Mouse (Mus musculus): ENCODE measurements around the gene Tenm3. TPM values are rescaled to one million over a fixed set of nuclear protein-coding genes. Genes with fewer than 3 reads are reported as not detected.

The Tenm3 gene
- polyA plus RNA-seq, 2 experiments, result 38.0 to 48.1 TPM

DNA sequence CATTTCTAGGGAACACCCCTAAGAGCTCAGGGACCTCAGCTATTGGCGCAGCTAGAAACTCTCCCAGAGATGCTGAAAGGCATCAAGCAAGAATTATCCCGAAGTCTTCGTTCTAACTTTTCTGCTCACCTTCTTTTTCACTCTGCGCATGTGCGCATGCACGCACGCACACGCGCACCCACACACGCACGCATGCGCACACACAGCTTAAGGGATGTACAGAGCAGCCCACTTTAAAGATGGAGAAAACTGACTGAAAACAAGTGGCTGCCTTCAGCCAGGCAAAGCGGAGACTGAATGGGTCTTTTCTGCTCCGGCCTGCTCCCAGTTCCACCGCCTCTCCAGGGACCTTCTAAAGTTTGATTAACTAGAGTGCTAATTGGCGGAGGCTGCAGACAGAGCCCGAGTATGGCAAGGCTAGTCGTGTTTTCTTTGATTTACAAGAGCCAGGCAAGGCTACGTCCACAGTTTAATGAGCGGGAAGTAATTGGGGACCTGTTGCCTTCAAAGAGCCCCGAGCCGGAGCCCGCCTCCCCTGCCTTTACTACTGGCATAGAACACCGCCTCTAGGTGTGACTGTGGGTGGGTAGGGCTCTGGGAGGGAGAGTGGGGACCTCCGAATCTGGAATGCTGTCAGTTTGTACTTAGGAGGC is 623.1 kb downstream of the Tenm3 start:
- no peak for TF ChIP-seq POLR2A (IDR thresholded peaks at IDR 0.05; ENCODE audit: borderline replicate concordance, extremely low read depth, insufficient read depth, insufficient read length)
- Histone ChIP-seq H3K4me2 (replicated peaks; ENCODE audit: low read depth, low read length, severe bottlenecking) (peak overlapping the region; percentile 67), H3K4me1 (ENCODE audit: control insufficient read depth, insufficient read depth, low read length) (peaks cover 28% of the 10 kb centered on the region), H3K4me3 (replicated peaks; ENCODE audit: low read length) (peak overlapping the region; percentile 10; the same call in 1 of the 2 replicates), H3K9ac (ENCODE audit: low read depth, low read length, severe bottlenecking) (no peak overlapping the region), H3K27ac (replicated peaks; ENCODE audit: low read depth, low read length) (no peak overlapping the region), H3K9me3 (ENCODE audit: control insufficient read depth, low read length) (no peaks in the 10 kb centered on the region), H3K36me3 (ENCODE audit: control insufficient read depth, insufficient read depth, low read length) (no peaks in the 10 kb centered on the region), H3K27me3 (ENCODE audit: control insufficient read depth, insufficient read depth, low read length) (no peaks in the 10 kb centered on the region)
- WGBS, result 38% methylated on average over 25 of the region's 25 CpGs
- DNase-seq (ENCODE audit: low spot score) (peak; percentile 33), ATAC-seq (ENCODE audit: low FRiP score, low read depth) (no peak)

DNA sequence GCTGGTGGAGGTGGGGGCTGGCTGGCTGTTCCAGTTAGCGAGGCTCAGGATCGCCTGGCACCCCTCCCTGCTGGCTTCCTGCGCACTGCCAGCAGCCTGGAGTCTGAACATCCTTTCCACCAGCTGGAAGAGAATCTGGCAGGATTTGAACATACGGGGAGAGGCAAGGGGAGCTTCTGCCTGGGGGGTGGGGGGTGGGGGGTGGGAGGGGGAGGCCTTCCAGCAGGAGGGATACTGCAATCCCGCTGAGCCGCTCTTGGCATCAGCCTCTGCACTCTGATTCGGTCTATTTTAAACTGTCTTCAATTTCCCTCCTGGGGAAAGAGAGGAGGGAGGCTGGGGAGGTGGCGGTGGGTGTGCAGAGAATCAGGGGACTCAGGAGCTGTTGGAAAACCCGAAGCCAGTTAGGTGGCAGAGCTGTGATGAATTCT is 628.7 kb downstream of the Tenm3 start:
- Histone ChIP-seq H3K36me3 (ENCODE audit: control insufficient read depth, insufficient read depth, low read length) (no peaks in the 10 kb centered on the region), H3K9ac (ENCODE audit: low read depth, low read length, severe bottlenecking) (no peak overlapping the region), H3K4me1 (ENCODE audit: control insufficient read depth, insufficient read depth, low read length) (peaks cover 7% of the 10 kb centered on the region), H3K4me2 (replicated peaks; ENCODE audit: low read depth, low read length, severe bottlenecking) (no peak overlapping the region), H3K9me3 (ENCODE audit: control insufficient read depth, low read length) (no peaks in the 10 kb centered on the region), H3K27me3 (ENCODE audit: control insufficient read depth, insufficient read depth, low read length) (no peaks in the 10 kb centered on the region), H3K4me3 (replicated peaks; ENCODE audit: low read length) (no peak overlapping the region), H3K27ac (replicated peaks; ENCODE audit: low read depth, low read length) (no peak overlapping the region)
- no peak for TF ChIP-seq POLR2A (IDR thresholded peaks at IDR 0.05; ENCODE audit: borderline replicate concordance, extremely low read depth, insufficient read depth, insufficient read length)
- ATAC-seq (ENCODE audit: low FRiP score, low read depth) (no peak), DNase-seq (ENCODE audit: low spot score) (no peak)
- 35% methylated on average over 9 of the region's 9 CpGs for WGBS

DNA sequence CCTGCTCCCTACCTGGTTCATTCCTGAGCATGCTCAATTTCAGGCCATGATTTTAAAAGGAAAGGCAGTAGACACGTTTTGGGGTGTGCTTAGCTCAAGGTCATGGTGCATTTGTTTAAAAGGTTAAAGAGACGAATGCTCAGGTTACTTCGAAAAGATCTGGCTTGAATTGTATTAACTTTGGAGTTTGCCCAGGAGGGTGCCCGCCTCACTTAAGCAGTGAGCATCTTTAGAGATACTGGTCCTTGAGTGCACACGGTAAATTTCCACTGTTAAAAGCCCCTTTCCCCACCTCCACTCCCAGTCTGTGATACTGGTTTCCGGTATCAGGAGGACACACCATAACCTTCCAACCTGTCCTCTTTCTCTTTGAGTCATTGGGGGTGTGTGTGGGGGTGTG is 629.4 kb downstream of the Tenm3 start:
- WGBS, result 73% methylated on average over 6 of the region's 6 CpGs
- no peak overlapping the region for H3K9ac ChIP-seq (ENCODE audit: low read depth, low read length, severe bottlenecking)

DNA sequence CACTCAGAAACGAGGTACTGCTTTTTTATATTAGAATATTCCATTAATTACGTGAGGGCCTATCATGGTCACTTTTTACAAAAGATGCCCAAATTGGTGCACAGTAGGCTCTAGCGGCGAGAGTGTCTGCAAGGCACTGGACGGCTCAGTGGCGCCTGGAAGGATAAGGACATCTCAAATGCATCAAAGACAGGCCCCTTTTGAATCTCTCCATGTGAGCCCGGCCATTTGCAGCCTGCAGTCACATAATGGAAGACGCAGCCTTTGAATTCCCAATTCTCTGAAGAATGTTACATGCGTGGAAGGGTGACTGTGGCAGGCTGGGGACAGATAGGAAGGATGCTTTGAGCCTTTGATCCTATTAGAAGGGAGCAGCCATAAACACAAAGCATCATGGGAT is 631.8 kb downstream of the Tenm3 start:
- Histone ChIP-seq H3K4me1 (ENCODE audit: control insufficient read depth, insufficient read depth, low read length) (no peaks in the 10 kb centered on the region), H3K27me3 (ENCODE audit: control insufficient read depth, insufficient read depth, low read length) (no peaks in the 10 kb centered on the region), H3K4me3 (replicated peaks; ENCODE audit: low read length) (no peak overlapping the region), H3K4me2 (replicated peaks; ENCODE audit: low read depth, low read length, severe bottlenecking) (no peak overlapping the region), H3K36me3 (ENCODE audit: control insufficient read depth, insufficient read depth, low read length) (no peaks in the 10 kb centered on the region), H3K27ac (replicated peaks; ENCODE audit: low read depth, low read length) (no peak overlapping the region), H3K9ac (ENCODE audit: low read depth, low read length, severe bottlenecking) (no peak overlapping the region), H3K9me3 (ENCODE audit: control insufficient read depth, low read length) (no peaks in the 10 kb centered on the region)
- ATAC-seq (ENCODE audit: low FRiP score, low read depth) (no peak), DNase-seq (ENCODE audit: low spot score) (no peak)
- TF ChIP-seq POLR2A (IDR thresholded peaks at IDR 0.05; ENCODE audit: borderline replicate concordance, extremely low read depth, insufficient read depth, insufficient read length), result no peak
- WGBS, result 87% methylated on average over 9 of the region's 9 CpGs

More for the DNA sequence above, 629.4 kb downstream of the Tenm3 start:
- 0 out of 2 replicates have a peak, but pooled peaks cover under 1% of the 10 kb centered on the region for H3K4me1 ChIP-seq (ENCODE audit: control insufficient read depth, insufficient read depth, low read length)
- no peaks in the 10 kb centered on the region for H3K9me3 ChIP-seq (ENCODE audit: control insufficient read depth, low read length)
- ATAC-seq (ENCODE audit: low FRiP score, low read depth) (no peak), DNase-seq (ENCODE audit: low spot score) (no peak)
- H3K4me3 ChIP-seq (replicated peaks; ENCODE audit: low read length), result no peak overlapping the region
- no peak for TF ChIP-seq POLR2A (IDR thresholded peaks at IDR 0.05; ENCODE audit: borderline replicate concordance, extremely low read depth, insufficient read depth, insufficient read length)
- H3K4me2 ChIP-seq (replicated peaks; ENCODE audit: low read depth, low read length, severe bottlenecking), result no peak overlapping the region
- H3K36me3 ChIP-seq (ENCODE audit: control insufficient read depth, insufficient read depth, low read length), result no peaks in the 10 kb centered on the region
- no peak overlapping the region for H3K27ac ChIP-seq (replicated peaks; ENCODE audit: low read depth, low read length)
- H3K27me3 ChIP-seq (ENCODE audit: control insufficient read depth, insufficient read depth, low read length), result no peaks in the 10 kb centered on the region

DNA sequence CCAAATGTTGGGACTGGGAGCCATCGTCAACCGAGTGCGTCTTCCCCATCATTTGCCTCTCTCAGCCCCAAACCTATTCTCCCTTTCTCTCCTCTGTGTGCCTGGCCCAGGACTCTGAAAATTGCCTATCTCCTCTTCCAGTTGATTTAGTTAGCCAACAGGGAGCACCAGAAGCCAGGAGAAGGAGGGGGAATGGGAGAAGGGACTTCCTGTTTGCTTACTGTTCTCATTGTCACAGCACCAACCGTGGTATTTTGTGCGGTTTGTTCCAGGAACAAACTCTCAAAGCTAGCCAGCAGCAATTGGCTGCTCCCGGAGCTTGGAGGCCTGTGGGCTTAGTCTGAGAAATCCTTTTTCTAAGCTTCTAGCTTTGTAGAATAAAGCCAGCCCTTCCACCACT is 636.2 kb downstream of the Tenm3 start:
- 84% methylated on average over 6 of the region's 6 CpGs for WGBS
- Histone ChIP-seq H3K27ac (replicated peaks; ENCODE audit: low read depth, low read length) (no peak overlapping the region), H3K9ac (ENCODE audit: low read depth, low read length, severe bottlenecking) (no peak overlapping the region), H3K27me3 (ENCODE audit: control insufficient read depth, insufficient read depth, low read length) (no peaks in the 10 kb centered on the region), H3K4me2 (replicated peaks; ENCODE audit: low read depth, low read length, severe bottlenecking) (no peak overlapping the region), H3K9me3 (ENCODE audit: control insufficient read depth, low read length) (no peaks in the 10 kb centered on the region), H3K4me3 (replicated peaks; ENCODE audit: low read length) (no peak overlapping the region), H3K4me1 (ENCODE audit: control insufficient read depth, insufficient read depth, low read length) (no peaks in the 10 kb centered on the region), H3K36me3 (ENCODE audit: control insufficient read depth, insufficient read depth, low read length) (no peaks in the 10 kb centered on the region)
- DNase-seq (ENCODE audit: low spot score), result no peak
- no peak for ATAC-seq (ENCODE audit: low FRiP score, low read depth)
- TF ChIP-seq POLR2A (IDR thresholded peaks at IDR 0.05; ENCODE audit: borderline replicate concordance, extremely low read depth, insufficient read depth, insufficient read length), result no peak
